Mouse (Mus musculus) macrophage (primary cell): ENCODE data around the gene Pbdc1. TPM values are rescaled to one million over a fixed set of nuclear protein-coding genes. Genes with fewer than 3 reads are reported as not detected.
A peak's percentile ranks its signal among the peaks of the same experiment; 100 is the strongest.
"Not testable (repeated sequence)": the region's sequence is repeated elsewhere in the genome, so short reads cannot be mapped to it uniquely, and the experiment has no call there.

Experiments used
- H3K27ac ChIP-seq: fragments of 350-480 bp; formaldehyde crosslinking; 2 replicates; pipeline ENCODE4 v1.9.0; 2021
- H3K36me3 ChIP-seq: fragments of 350-480 bp; formaldehyde crosslinking; 2 replicates; pipeline ENCODE4 v1.9.0; 2021; ENCODE audit errors: inconsistent target
- H3K4me3 ChIP-seq: fragments of 350-480 bp; formaldehyde crosslinking; 2 replicates; pipeline ENCODE4 v1.9.0; 2021; ENCODE audit errors: inconsistent target
- H3K79me2 ChIP-seq: fragments of 350-480 bp; formaldehyde crosslinking; 2 replicates; pipeline ENCODE4 v1.9.0; 2021; ENCODE audit errors: inconsistent target
- WGBS: methylation state at CpG from one replicate; pipeline ENCODE4 v1.1.7; 2026; ENCODE audit warnings: inconsistent platforms; ENCODE audit not compliant: missing documents; 5-methylcytosine and 5-hydroxymethylcytosine counted together
- polyA plus RNA-seq: library from polyadenylated mRNA; stranded (reverse); fragments of 250-400 nt; gene quantifications from 3 replicates; pipeline ENCODE4 v1.2.4, GENCODE M21; 2018; ENCODE audit warnings: inconsistent platforms
- total RNA-seq, 78 experiments: library from RNA; depleted of rRNA; stranded (reverse); fragments of 250-400 nt; gene quantifications; 1 replicate in 9 of 78; 2 replicates in 24 of 78; 3 replicates in 43 of 78; 4 replicates in 2 of 78; pipeline ENCODE4 v1.2.4; 2018; ENCODE audit warnings: inconsistent platforms in 56 of 78

Gene Pbdc1
- 100 to 1,000 TPM in 9 of 26 experiments, 10 to 100 TPM in 17; 28.2 to 183 (median 90.7) TPM for total RNA-seq (2018; cell fraction: chromatin; rRNA removed)
- 10 to 100 TPM; 28.0 to 38.8 (median 34.2) TPM for total RNA-seq (2018; cell fraction: cytosol; rRNA removed)
- 100 to 1,000 TPM in 3 of 26 experiments, 10 to 100 TPM in 23; 22.8 to 135 (median 63.5) TPM for total RNA-seq (2018; cell fraction: nucleus; rRNA removed)
- polyA plus RNA-seq, result 32.9 to 45.6 TPM (median 39.8 TPM) in 3 replicates

DNA sequence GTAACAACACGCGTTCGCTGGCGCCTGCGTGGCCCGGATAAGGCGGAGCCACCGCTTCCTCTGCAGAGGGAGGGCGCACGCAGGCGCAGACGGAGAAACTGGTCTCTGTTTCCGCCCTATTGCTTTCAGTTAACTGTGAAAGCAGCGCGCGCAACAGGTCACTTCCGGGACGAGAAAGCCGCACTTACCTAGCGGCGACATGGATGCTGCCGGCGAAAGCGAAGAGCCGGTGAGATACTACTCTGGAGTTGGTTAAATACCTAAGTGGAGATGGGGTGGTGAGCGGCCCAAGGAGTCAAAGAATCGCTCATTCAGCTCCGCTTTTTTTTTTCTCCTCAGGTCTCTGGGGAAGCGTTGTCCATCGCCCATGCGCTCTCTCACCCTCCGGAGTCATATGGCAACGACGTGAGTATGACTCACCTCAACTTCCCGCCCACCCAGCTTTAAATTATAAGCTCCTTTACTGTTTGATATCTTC is at the start of gene Pbdc1:
Gene Pbdc1, plus strand, starts transcription at position 142 of the 478 bp plus-strand sequence.
- WGBS, result 2% methylated on average over 34 of the region's 35 CpGs

DNA sequence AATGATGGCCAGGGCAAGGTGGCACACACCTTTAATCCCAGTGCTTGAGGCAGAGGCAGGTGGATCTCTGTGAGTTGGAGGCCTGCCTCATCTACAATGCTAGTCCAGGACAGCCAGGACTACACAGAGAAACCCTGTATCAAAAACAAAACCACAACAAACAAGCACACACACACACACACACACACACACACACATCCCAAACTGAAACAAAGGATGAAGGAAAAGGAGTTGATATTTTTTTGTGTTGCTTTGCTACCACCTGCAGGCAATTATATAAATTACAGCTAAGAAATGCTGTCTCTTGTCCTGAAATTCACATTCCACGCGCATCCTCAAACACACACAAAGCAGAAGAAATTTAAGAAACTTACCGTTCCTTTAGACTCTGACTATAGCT is 41.9 kb upstream of the Pbdc1 start:
- WGBS, result 100% methylated on average over 3 of the region's 3 CpGs
- Histone ChIP-seq H3K27ac (no peak overlapping the region), H3K4me3 (no peak overlapping the region), H3K79me2 (no peaks in the 10 kb centered on the region), H3K36me3 (peaks cover 10% of the 10 kb centered on the region; the same call in 1 of the 2 replicates)

More for the DNA sequence above, at the start of gene Pbdc1:
- H3K27ac ChIP-seq, result peak within 1 kb of the TSS; percentile 82
- peaks cover 29% of the 10 kb centered on the region for H3K79me2 ChIP-seq
- H3K36me3 ChIP-seq, result peaks cover 14% of the 10 kb centered on the region
- H3K4me3 ChIP-seq, result peak within 1 kb of the TSS; percentile 65

DNA sequence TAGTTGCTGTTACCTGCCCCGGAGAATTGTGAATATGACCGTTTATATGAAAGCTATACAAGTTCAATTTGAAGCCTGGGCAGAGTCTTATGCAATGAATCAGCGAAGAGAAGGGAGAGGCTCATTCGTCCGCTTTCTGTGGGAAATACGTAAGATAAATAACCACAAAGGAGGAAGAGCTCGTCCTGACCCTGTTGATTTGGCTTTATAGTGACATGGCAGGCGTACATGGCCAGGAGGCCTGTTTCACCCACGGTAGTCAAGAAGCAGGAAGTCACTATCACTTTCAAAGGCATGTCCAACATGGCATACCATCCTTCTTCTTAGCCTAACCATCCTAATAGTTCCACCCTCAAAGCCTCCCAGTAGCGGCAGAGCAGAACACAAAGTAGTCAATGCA is 15.3 kb upstream of the Pbdc1 start:
- H3K36me3 ChIP-seq, result peaks cover 30% of the 10 kb centered on the region
- H3K27ac ChIP-seq, result peak overlapping the region; percentile 61
- H3K4me3 ChIP-seq, result no peak overlapping the region
- H3K79me2 ChIP-seq, result peaks cover 13% of the 10 kb centered on the region
- 22% methylated on average over 10 of the region's 10 CpGs for WGBS

DNA sequence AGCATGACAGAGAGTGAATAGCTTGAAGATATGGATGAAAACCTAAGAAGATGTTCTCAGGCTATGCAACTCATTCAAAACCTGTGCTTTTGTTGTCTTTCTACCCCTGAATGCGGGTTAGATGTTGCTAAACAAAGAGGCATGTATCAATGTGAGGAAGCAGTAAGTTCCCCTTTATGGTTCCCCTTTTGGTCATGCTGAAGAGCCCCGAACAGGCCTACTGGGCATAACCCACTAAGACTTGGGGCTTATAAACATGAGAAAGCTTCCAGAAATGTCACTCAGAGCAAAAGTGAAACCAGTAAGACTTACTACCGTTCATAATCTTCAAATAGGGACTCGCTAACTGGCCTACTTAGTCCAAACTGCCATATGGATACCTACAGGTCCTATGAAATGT is 14.8 kb upstream of the Pbdc1 start:
- Histone ChIP-seq H3K27ac (peak overlapping the region; percentile 61), H3K79me2 (peaks cover 18% of the 10 kb centered on the region), H3K36me3 (peaks cover 25% of the 10 kb centered on the region), H3K4me3 (no peak overlapping the region; the same call in 1 of the 2 replicates)
- WGBS, result 12% methylated on average over 4 of the region's 4 CpGs

DNA sequence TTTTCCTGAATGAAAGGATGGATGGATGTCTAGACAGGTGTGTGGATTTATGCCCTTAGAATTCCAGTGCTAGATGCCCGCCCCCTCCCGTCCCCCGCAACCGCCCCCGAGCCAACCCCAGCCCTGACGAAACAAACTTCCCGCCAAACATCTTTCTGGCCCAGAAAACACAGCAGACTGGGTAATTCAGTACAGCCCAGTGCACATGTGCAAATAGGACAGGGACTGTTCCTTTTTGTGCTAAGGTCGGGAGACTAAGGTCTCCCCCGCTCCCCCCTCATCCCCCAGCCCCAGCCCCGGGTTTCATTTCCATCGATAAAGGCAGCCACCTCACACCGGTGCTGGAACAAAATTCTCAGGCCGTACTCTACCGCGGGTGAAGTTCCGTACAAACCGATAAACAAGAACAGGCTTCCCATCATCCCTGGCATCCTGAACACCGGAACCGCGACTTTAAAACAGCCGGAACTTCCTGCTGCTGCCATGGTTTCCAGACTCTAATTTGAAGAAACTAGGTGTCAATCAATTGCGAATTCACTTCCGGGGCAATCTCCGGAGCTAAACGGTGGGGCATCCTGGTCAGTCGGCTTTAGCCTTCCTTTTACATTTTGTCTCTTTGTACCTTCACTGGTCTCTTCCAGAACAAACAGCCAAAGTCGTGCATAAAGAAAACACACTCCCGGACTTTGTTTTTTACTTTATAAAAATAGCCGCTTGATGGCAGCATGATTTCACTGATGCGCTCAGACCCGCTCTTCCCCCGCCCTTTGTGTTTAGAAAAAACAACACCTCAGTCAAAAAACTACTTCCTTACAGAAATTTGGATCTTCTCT is 9.7 kb upstream of the Pbdc1 start:
- Histone ChIP-seq H3K4me3 (peak overlapping the region; percentile 74), H3K36me3 (no peaks in the 10 kb centered on the region), H3K79me2 (peaks cover 18% of the 10 kb centered on the region), H3K27ac (peak overlapping the region; percentile 61)
- whole genome bisulfite sequencing, result 3% methylated on average over 21 of the region's 32 CpGs

DNA sequence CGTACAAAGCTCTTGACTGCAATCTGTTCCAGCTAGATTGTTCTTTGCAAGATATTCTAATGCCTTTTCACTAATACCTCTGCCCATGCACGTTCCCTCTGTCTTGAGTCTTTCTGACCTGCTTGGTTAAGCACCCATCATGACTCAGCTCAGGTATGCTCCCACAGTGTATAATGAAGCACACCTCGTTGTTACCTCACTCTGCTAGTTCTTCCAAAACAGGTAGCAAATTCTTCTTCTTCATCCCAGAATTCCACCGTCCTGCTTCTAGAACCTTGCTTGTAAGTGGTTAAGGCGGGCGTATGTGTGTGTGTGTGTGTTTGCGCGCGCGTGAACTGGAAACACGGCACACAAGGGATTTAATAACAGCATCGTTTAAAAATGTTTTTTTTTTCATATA is 405 bp upstream of the Pbdc1 start:
- 16% methylated on average over 10 of the region's 12 CpGs for WGBS
- peaks cover 11% of the 10 kb centered on the region for H3K36me3 ChIP-seq

DNA sequence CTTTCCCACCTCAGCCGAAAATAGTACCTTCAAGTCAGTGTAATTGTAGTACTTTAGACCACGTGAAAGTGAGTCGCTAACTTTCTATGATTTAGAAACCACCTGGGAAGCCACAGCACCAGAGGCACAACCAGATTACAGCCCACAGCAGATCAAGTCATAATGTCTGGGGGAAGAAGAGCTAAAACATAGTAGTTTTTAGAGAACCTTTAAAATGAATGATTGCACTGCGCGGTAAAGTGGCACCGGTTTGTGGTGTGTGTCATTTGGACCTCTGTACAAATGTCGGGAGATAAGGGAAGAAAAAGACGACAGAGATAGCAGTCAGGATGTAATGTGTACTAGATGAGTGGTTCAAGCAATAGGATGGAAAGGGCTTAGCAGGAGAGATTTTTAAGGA is 540 bp downstream of the Pbdc1 start:
- Histone ChIP-seq H3K27ac (peak overlapping the region; percentile 82), H3K79me2 (peaks cover 31% of the 10 kb centered on the region)
- WGBS, result 3% methylated on average over 8 of the region's 8 CpGs

More for the DNA sequence above, 405 bp upstream of the Pbdc1 start:
- peak overlapping the region; percentile 65 for H3K4me3 ChIP-seq
- H3K27ac ChIP-seq, result no peak overlapping the region
- peaks cover 25% of the 10 kb centered on the region for H3K79me2 ChIP-seq

DNA sequence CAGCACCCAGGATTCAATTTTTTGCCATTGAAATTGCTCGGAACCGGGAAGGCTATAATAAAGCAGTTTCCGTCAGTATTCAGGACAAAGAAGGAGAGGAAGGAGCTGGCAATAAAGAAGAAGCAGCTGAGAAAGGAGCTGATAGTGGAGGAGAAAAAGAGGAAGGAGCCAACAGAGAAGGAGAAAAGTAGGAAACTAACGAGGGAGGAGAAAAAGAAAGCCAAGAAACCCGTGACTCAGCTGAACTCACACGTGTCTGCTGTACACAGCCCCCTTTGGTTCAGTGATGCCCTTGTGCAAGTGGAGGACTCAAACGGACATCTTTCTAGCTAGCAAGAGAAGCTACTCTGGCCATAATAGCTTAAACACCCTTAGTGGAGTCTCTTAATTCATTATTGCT is 3.5 kb downstream of the Pbdc1 start:
- peaks cover 48% of the 10 kb centered on the region for H3K79me2 ChIP-seq
- H3K27ac ChIP-seq, H3K4me3 ChIP-seq: not testable (repeated sequence)
- H3K36me3 ChIP-seq, result peaks cover 22% of the 10 kb centered on the region
- 65% methylated on average over 5 of the region's 7 CpGs for WGBS

More for the DNA sequence above, 540 bp downstream of the Pbdc1 start:
- H3K36me3 ChIP-seq, result peaks cover 14% of the 10 kb centered on the region
- H3K4me3 ChIP-seq, result peak overlapping the region; percentile 65

DNA sequence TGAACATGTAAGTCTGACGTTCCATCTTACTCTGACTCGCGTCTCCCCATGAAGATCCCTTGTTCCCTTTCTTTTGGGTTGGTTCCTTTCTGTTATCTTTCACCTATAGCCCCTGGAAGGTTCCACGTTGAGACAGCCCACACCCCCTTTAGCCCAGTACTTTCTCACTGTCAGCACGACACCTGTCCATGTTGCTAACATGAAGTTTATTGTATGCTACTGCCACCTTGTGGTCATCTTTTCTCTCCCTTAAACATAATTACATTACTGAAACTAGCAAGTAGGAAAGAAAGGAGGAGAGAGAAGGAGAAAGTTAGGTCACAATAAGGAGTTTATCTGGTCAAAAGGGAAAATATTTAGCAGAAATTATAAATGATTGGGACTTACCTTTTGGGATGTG is 24.6 kb downstream of the Pbdc1 start:
- Histone ChIP-seq H3K4me3 (no peak overlapping the region), H3K27ac (no peak overlapping the region), H3K79me2 (no peaks in the 10 kb centered on the region), H3K36me3 (no peaks in the 10 kb centered on the region)
- WGBS, result 89% methylated on average over 3 of the region's 5 CpGs

DNA sequence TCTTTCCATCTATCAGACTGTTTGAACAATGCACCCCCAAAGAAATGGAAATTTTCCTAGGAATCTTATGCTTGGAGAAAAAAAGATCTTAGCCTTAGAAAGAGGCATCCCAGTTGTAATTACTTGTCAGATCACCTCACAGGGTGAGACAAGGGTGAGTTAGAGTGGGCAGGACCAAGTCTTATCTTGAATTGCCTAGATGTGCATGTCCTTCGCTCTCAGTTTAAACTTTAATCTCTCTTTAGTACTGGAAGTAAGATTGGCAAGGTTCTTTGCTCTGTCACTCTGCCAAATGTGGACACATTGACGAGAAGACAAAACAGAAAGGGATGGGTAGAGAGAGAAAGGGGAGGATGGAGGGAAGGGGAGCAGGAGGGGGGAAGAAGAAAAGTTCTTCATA is 35.4 kb downstream of the Pbdc1 start:
- 91% methylated on average over 2 of the region's 2 CpGs for WGBS
- Histone ChIP-seq H3K36me3 (no peaks in the 10 kb centered on the region), H3K79me2 (no peaks in the 10 kb centered on the region), H3K27ac (no peak overlapping the region), H3K4me3 (no peak overlapping the region)

DNA sequence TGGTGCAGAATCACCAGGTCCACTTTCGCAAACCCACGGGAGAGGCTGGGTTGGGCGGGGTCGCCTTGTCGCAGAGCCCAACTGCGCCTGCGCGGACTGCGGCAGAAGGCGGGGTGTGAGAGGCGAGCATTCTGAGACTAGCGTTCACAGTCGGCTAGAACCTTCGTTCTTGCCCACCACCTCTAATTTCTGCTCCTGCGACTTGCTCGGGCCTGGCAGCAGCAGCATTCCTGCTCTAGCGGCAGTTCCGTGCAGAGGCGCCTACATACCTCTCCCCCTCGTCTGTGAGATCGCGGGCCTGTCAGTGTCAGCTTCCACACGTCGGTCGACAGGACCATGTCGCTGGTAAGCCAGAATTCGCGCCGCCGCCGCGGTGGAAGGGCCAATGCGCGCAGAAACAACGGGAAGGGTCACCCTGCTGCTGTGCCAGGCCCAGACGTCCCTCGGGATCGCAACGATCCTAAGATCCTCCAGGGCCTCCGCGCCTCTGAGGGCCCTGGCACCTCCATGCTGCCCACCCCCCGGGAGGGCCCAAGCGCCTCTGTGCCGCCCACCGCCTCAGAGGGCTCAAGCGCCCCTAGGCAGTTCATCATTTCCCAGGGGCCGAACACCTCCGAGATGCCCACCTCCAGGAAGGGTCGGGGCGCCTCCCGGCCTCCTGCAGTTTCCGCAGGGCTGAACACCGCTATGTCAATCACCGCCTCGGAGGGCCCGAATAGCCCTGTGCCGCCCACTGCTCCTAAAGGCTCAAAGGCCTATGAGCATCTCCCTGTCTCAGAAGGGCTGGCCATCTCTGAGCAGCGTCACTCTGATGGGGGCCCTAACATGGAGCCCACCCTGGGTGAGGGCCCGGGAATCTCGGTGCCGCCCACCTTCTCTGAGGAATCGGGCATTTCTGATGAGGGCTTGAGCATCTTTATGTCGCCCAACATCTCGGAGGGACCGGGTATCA is 41.0 kb downstream of the Pbdc1 start, which contains the start of gene Magee1:
Gene Magee1, plus strand, starts transcription at position 104 of the 952 bp plus-strand sequence.
- H3K27ac ChIP-seq, result no peak within 1 kb of the TSS
- no peaks in the 10 kb centered on the region for H3K36me3 ChIP-seq
- WGBS, result 18% methylated on average over 61 of the region's 65 CpGs
- H3K4me3 ChIP-seq, result peak within 1 kb of the TSS; percentile 32
- no peaks in the 10 kb centered on the region for H3K79me2 ChIP-seq

DNA sequence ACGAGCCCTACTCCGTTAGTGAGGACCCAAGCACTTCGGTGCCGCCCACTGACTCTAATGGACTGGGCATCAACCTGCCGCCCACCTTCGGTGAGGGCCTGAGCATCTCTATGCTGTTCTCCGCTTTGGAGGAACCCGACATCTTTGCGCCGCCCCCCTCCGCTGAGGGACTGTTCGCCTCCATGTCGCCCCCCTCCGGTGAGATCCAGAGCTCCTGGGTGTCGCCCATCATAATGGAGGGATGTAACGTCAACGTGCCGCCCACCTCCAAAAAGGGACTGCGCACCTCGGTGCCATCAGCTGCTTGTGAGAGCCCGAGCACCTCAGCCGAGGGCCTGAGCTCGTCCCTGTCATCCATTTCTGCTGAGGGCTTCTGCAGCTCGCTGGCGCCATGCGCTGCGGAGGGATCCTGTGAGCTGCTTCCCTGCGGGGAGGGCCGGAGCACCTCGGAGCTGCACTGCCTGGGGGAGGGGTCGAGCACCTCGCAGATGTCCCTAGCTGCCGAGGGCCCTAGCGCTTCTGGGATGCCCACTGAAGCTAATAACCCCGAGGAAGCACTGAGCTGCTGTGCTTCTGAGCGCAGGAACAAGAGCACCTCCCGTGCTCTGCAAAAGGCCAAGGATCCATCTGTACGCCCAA is 41.8 kb downstream of the Pbdc1 start:
- H3K27ac ChIP-seq, result no peak overlapping the region
- no peaks in the 10 kb centered on the region for H3K79me2 ChIP-seq
- H3K4me3 ChIP-seq, result peak overlapping the region; percentile 32
- WGBS, result 34% methylated on average over 35 of the region's 38 CpGs
- no peaks in the 10 kb centered on the region for H3K36me3 ChIP-seq

DNA sequence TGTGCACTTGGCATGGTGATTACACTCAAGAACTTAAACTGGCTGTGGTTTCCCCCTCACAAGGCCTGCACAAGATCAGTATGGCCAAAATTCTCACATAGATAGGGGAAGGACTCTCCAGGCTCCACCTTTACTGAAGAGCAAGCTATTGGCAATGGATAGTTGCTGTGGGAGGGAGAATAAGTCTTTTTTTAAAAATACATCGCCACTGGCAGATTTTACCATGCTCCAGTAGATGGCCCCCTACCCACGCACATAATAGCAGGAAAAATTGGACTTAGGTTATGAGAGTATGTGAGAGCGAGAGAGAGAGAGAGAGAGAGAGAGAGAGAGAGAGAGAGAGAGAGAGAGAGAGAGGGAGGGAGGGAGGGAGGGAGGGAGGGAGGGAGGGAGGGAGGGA is 45.3 kb downstream of the Pbdc1 start:
- H3K27ac ChIP-seq, result no peak overlapping the region
- no peaks in the 10 kb centered on the region for H3K36me3 ChIP-seq
- H3K4me3 ChIP-seq, result no peak overlapping the region
- no CpG with 5 or more reads among the region's 3 CpGs for WGBS
- H3K79me2 ChIP-seq, result no peaks in the 10 kb centered on the region
